Mouse (Mus musculus) kidney, adult 8-10 months (tissue): ENCODE data around the gene Atoh8.

ENCODE experiments used
- DNase-seq, 2 experiments: peaks; one replicate each; pipeline ENCODE4 v3.0.0; 2022

Gene Atoh8

DNA sequence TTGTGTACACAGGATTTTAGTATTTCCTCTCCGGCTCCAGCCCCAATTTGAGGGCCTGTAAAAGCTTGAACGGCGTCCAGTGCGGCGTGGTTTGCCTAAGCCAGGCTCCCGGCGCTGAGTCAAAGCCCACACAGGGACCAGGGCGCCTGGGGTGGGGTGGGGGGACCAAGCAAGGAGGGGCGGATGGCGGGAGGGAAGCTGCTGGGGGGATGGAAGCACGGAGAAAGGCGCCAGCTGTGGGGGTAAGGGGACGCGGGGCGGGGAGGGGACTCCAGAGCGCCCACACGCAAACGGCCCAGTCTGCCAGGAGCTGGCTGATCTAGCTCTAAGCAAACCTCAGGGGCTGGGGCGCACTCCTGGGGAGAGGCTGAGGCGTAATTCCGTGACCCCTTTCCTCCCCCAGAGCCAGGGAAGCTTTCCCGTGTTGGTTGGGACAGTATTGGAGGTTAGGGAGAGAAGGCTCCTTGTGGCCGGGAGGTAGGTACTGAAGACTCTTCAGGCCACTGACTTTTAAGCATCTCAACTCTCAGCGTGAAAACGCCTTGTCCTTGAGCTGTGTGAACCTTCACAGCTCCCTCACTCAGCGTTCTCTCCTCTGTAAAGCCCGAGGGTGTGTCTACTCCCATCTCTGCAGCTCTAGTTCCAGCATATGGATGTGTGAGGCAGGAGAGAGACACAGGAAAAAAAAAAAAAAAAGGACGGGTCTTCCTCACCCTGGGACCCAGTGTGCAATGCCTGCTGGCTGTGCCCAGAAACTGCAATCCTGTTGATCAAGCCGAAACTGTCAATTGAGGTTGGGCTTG lies 46.1 kb downstream of the Atoh8 start:
- DNase-seq, result no peak

DNA sequence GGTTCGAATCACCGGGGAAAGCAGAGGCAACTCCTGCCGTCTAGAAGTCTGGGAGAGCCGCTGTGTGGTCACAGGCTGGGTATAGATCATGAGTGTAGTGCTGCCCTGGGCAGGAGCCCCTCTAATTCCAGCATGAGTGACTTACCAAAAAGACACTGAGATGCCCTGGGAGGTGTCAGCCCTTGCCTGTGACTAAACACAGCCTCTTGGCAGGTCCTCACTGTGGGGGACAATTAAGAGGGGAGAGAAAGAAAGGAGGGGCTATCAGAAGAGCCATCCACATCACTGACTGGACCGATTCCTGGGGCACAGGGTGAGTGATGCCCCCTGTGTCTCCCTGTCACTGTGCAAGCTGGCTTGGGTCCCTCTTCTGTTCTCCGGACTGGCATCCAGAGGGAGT lies 48.6 kb downstream of the Atoh8 start:
- DNase-seq, result no peak

DNA sequence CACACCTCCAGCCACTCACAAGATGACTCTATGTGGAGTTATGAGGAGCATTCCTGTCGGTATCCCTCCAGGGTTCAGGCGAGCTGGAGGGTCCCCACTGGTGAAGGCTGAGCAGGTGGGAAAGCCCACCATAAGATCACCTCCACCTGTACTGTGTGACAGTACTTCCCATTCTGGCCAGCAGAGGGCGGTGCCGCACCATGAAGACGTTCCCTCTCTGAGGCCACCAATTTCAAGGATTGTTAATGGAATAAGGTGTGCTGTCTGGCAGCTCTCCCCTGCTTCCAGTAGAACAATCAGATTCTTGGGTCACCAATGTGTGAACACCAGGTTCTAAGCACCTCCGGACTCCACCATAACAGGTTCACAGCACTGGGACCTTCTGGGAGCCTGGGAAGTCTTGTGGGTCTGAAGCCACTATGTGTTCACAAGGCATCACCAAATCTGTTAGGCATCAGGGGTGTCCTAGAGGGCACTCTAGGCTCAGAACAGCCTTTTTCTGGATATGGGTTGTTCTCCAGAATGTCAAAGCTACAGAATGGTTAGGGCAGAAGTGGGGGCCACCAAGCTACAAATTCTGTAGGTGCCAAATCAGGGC lies 49.4 kb downstream of the Atoh8 start:
- peak; percentile 53 to 84 for DNase-seq

DNA sequence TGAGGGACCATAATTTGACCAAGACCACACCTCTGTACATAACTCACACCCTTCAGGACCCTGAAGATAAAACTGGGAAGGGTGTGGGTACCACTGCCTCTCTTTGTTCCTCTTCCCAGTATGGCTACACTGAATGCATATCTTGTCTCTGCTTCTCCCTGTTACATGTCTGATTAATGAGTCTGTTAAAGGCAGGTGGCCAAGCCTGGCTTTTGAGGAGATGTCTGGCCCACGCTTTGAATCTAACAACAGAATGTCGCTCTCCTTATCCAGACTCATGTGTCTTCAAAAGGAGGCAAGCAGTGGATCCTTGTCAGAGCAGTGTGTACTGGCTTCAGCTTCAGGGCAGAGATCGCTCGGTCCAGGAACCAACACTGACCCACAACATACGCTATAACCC lies 50.8 kb downstream of the Atoh8 start:
- no peak for DNase-seq

DNA sequence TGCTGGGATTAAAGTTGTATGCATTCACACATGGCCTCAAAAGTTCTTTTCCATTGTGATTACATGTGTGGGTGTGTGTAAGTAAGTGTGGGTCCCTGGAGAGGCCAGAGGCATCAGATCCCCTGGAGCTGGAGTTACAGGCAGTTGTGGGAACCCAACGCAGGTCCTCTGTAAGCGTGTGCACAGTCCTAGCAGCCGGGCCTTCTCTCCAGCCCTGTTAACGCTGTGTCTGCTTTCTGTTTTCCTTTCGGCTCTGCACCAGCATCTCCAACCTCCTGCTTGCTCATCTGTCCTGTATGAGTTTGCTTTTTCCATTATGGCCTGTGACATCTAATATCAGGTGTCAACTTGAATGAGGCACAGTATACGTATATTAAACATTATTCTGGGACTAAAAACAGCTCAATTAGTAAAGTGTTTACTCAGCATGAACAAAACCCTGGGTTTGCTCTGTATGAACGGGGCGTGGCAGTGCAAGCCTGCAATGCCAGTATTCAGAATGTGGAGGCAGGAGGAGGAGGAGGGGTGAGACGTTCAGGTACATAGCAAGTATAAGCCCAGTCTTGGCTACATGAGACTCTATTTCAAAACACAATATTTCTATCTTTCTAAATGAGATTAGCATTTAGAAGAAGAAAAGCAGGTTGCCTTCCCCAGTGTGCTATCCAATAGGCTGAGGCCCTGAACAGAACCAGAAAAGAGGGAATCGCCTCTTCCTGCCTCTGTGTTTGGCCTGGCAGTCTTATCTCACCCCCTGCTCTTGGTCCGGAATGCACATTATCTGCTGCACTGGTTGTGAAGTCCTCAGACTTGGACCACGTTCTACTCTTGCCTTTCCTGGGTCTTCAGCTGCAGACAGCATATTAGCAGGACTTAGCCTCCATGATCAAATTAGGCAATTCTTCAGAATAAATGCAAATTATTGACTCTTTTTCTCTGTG lies 55.5 kb downstream of the Atoh8 start:
- no peak for DNase-seq

DNA sequence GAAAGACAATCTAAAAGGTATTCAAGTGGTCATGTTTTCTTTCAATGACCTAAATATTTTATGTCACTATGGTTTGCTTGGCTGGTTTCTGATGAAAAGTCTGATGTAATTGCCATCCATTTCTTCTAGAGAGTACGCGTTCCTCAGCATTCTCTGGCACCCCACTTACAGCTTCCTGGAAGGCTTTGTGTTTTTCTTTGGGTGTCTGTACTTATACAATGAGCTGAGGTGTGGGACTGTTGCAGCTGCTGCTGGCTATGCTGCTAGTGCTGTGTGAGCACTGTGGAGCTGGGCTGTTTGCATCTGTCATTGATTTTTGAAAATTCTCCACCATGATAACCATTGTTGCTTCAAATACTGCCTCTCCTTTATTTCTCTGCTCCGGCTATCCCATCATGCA lies 56.4 kb downstream of the Atoh8 start:
- no peak for DNase-seq

DNA sequence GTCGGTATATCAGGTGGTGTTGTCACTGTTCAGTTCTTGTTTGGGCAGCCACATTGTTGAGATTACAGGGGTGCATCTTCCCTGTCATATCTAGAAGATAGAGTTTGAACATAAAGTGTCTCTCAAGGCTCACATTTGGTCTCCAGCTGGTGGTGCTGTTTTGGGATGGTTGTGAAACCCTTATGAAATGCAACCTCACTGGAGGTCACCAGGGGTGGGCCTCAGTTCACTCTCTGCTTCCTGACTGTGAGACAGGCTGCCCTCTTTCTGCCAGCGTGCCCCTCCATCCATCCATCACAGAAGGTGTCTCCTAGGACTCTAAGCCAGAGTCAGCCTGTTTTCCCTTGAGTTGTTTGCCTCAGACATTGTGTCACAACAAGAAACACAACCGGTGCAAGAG lies 58.0 kb downstream of the Atoh8 start:
- DNase-seq, result no peak

DNA sequence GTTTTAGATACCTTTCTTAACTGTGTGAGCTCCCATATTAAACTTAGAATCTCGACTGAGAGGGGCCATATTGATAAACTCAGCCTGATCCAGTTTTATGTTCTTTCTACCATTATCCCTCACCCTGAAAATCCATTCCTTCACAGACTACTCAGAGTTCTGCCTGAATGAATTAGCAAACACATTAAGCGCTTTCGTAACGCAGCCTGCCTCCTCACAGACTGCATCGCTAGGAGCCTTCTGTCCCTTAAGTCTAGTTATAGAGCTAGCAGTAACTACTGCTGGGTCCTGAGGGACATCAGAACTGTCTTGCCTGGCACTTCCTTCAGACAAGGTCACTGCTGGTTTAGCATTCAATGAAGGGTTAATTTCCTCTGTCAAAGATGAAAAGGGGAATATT lies 59.4 kb downstream of the Atoh8 start:
- no peak for DNase-seq

DNA sequence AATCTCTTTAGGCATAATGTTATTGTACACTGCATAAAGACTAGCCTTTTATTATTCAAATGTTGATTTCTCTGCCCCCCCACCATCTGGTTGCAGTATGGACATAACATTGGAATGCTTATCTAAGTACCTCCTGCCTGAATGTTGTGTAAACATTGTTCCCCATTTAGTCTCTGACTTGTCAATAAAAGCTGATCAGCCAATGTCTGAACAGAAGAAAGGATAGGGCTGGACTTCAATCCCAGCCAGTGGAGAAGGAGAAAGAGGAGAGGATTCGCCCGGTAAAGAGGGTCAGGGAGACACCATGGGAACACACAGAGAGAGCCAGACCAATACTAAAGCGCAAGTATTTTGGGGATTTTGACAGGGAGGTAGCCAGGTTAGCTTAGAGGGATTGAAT lies 60.0 kb downstream of the Atoh8 start:
- no peak for DNase-seq

DNA sequence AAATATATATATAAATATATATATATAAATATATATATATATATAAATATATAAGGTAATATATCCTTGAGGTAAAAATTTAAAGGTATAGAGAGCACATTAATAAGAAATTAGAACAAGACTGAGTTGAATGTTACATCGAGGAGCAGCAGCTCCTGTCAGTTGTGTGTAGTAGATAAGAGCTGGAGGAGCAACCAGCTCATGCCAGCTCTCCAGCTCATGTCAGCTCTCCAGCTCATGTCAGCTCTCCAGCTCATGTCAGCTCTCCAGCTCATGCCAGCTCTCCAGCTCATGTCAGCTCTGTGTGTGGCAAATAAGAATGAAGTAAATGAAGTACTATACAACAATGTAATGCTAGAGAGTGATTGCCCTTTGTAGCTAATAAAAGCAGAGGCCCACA lies 62.0 kb downstream of the Atoh8 start:
- DNase-seq, result no peak

DNA sequence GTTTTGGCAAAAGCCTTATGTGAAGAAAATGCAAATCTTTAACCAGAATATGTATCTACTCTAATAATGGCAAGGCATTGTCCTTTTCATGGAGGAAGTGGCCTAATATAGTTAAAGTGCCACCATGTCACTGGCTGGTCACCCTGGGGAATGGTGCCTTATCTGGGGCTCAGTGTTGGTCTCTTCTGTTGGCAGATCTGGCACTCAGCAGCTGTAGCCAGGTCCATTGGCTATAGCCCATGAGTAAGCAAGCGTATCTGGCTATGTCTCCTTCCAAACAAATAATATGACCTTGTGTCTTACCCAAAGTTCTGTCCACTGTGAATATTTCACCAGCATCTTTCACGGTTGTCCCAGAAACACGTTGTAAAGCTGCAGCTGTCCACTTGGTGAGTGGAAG lies 64.0 kb downstream of the Atoh8 start:
- DNase-seq, result no peak

DNA sequence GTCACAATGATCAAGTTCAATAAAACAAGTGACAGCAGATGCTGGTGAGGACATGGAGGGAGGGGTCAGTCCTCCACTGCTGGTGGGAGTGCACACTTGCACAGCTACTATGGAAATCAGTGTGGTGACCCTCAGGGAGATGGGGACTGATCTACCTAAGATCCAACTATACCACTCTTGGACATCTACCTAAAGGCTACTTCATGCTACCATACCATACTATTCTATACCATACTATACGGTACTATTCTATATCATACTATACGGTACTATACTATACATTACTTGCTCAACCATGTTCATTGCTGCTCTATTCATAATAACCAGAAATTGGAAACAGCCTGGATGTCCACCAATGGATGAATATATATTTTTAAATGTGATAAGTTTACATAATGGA lies 69.5 kb downstream of the Atoh8 start:
- no peak for DNase-seq

DNA sequence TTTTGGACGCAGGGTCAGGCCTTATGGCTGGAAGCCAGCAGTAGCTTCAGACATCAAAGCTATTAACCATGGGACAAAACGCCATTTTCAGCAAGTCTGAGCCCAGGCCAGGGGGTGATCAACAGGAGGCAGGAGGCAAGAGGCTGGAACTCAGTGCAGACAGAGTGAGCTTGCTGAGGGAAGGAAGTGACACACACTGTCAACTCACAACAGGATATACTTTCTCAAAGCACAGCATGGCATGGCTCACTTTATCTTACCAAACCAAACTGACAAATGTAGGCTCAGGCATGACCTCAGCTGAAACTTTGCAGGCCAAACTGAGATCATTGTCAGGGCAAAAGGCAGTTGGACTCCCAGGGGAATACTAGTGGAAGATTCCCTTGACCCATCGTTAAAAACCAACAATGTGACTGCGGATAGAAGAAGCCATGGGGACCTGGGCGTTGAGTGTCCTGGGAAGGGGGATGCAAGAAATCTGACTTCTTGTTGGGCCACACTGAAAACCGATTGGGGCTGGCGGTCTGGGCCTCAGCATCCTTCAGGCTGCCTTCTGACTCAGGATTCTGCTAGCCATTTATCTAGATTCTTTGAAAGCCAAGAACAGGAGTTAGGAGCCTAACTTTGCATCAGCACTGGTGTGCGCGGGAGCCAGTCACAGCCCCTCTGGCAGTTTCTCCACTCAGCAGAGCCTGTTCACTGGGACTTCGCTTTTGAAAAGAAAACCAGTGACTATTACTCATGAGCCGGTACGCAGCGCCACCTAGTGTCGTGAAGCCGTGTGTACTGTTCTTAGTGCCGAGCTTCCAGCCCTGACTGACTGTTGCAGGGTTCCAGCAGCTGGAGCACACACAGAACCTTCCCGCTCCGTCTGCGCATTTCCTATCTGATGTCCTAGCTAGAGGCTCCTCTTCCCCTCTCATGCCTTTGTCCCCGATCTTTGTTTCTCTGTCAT lies 70.8 kb downstream of the Atoh8 start:
- peak; percentile 66 to 88 for DNase-seq

DNA sequence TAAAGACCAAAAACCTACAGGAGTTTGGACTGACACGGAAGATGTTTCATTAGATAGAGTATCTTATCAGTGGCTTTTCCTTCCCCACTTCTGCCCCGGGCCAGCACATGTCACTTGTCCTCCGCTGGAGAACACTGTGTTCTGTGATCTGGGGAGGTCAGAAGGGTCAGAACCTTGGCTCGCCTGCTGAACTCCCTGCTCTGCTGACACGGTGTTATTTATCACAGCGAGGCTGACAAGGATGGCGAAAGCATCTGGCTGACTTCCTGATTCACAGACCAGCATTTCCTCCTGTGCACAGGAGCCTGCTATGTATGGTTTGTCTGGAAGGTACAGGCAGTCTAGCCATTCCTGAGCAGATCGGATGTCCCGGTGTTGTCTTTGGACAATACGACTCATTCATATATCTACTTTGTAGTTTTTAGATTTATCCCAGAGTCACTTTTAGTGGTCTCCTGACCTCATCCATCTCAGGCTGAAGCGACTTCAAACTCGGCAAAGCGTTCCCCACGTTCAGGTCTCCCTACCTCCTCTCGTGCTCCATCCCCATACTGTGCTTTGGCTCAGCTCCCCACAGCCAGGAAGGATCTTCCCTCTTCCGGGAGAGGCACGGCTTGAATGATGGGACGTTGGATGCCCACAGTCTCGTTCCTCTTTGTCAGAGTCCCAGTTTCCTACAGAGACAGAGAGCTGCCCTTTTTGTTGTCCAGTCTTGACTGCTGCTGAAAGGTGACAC lies 73.1 kb downstream of the Atoh8 start:
- DNase-seq, result peak; percentile 73

DNA sequence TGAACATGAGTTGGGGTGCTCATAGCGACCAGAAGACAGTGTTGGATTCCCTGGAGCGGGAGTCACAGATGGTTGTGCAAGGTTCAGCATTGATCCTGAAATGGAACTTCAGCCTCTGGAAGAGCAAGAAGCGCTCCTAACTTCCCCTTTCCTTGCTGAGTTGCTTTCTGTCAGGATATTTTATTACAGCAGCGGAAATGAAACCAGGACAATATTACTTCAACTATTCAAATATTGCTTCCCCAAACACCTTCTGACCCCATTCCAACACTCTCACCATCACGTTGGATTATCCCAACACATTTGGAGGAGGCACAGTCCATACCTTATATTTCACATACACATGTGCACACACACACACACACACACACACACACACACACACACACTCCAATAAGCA lies 73.6 kb downstream of the Atoh8 start:
- no peak for DNase-seq

DNA sequence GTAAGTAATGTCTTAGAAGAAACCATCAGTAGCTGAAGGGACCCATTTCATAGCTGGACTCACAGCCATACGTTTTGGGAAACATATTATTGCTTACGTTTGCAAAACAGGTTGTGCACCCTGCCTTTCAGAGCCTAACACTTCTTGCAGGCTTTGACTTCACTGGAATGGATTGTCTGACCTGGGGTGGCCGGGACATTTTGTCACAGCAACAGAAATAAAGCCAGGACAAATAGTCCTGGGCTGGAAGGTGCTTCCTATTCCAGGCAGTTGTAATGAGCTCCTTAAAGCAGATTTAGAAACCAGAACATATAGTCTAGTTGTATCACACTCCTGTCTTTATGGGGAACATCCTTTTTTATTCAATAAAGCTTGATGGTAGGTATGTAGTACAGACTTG lies 74.4 kb downstream of the Atoh8 start:
- no peak for DNase-seq

DNA sequence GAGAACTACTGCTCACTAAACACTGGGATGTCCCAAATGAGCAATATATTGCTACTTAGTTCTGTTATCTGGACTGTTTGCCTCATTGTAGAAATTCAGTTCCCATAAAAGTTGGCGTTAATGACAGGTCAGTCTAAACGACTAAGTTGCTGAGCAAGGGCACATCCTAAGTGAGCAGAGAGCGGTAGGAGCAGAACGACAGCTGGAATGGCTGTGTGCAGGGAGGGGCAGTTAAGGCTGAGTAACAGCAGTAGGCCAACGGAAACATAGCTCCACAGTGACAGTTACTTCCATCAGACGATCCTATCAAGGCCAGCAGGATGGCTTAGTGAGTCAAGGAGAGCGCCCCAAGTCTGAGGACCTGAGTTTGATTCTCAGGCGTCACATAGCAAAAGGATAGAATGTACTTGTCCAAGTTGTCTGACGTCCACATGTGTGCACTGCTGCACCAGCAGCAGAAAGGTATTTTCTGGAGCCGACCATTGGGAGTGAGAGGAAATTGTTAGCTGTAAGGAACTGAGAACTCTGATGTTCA lies 75.4 kb downstream of the Atoh8 start:
- no peak for DNase-seq

DNA sequence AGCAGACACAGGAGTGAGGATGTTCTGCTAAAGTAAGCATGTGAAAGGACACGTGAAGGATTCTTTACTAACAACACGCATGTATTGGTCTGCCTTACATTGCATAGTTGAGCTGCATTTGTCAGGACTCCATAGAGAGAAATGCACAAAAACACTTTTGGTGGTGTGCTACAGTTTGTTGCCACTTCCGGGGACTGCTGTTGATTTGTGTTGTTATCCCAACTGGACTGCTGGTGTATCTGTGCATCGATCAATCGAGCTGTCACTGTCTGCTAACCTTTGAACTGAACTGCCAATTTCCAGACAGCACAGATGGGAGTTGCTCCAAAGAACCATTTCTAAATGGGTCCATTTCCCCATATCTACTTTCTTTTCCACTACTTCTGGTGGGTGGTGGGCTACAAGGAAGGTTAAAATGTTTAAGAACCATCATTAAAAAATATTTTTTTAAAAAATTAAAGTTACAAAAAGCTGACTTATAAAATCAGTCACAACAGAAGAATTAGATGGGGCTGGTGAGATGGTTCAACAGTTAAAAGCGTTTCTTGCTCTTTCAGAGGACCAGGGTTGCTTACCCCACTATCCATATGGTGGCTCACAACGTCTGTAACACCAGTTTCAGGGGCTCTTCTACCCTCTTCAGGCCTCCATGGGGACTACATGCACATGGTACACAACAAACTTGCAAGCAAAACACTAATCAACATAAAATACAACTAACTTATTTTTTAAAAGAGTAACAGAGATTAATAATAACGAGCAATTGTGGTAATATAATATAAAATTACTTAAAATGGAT lies 76.2 kb downstream of the Atoh8 start:
- no peak for DNase-seq
